Mouse (Mus musculus): ENCODE results near the gene Fitm2. TPM values are rescaled to one million over a fixed set of nuclear protein-coding genes. Genes with fewer than 3 reads are reported as not detected.
"Not testable (repeated sequence)": the region's sequence is repeated elsewhere in the genome, so short reads cannot be mapped to it uniquely, and the experiment has no call there.

The Fitm2 gene
- polyA plus RNA-seq, 1 experiment from 2014 or later: 7.0 TPM

- H3K9ac ChIP-seq: no peak overlapping the region
- H3K4me1 ChIP-seq: 0 out of 2 replicates have a peak, but pooled peaks cover 5% of the 10 kb centered on the region
- WGBS (ENCODE audit: insufficient replicate concordance): 51% methylated on average over 5 of the region's 5 CpGs
These were observed 10.0 kb downstream of the Fitm2 start for GRCm38 (mm10) chr2:163462386-163462785.

DNA sequence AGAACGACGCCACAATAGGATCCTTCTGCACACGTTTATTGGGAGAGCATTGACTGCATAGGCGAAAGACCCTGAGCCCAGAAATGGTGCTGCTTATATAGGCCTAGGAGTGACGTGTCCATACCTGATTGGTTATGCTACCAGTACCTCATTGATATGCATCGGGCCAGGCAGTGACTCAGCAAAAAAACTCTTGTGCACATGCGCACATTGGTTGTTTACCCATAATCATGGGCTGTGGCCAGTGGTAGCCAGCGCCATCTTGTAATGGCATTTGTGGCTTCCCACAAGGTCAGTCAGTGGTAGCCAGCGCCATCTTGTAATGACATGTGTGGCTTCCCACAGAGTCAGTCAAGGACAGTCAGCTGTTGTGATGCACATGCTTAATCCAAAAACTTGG is 11.1 kb downstream of the Fitm2 start:
- not testable (repeated sequence) for H3K4me1 ChIP-seq; H3K9ac ChIP-seq; H3K4me2 ChIP-seq; ATAC-seq; H3K27ac ChIP-seq; H3K9me3 ChIP-seq (replicated peaks); H3K4me3 ChIP-seq; H3K36me3 ChIP-seq
- H3K27me3 ChIP-seq (replicated peaks): peaks cover 36% of the 10 kb centered on the region
- 81% methylated on average over 9 of the region's 9 CpGs for WGBS (ENCODE audit: insufficient replicate concordance)

More at GRCm38 (mm10) chr2:163462386-163462785, 10.0 kb downstream of the Fitm2 start:
- H3K9me3 ChIP-seq (replicated peaks): no peaks in the 10 kb centered on the region
- no peak for ATAC-seq
- H3K27ac ChIP-seq: no peak overlapping the region
- peaks cover 5% of the 10 kb centered on the region; the same call in 1 of the 2 replicates for H3K36me3 ChIP-seq
- H3K27me3 ChIP-seq (replicated peaks): peaks cover 32% of the 10 kb centered on the region
- no peak overlapping the region for H3K4me2 ChIP-seq
- H3K4me3 ChIP-seq: no peak overlapping the region

GRCm38 (mm10) chr2:163460622-163461021 is 11.8 kb downstream of the Fitm2 start:
- no peak overlapping the region for H3K27ac ChIP-seq
- WGBS (ENCODE audit: insufficient replicate concordance): 71% methylated on average over 8 of the region's 8 CpGs
- no peak for ATAC-seq
- H3K9me3 ChIP-seq (replicated peaks): no peaks in the 10 kb centered on the region
- H3K36me3 ChIP-seq: no peaks in the 10 kb centered on the region
- no peak overlapping the region for H3K4me3 ChIP-seq
- H3K4me2 ChIP-seq: no peak overlapping the region
- H3K9ac ChIP-seq: no peak overlapping the region
- peaks cover 36% of the 10 kb centered on the region for H3K27me3 ChIP-seq (replicated peaks)
- H3K4me1 ChIP-seq: 0 out of 2 replicates have a peak, but pooled peaks cover 5% of the 10 kb centered on the region

GRCm38 (mm10) chr2:163459380-163459779 is 13.0 kb downstream of the Fitm2 start:
- Histone ChIP-seq H3K9ac (no peak overlapping the region), H3K27ac (no peak overlapping the region), H3K4me3 (no peak overlapping the region), H3K9me3 (replicated peaks) (no peaks in the 10 kb centered on the region), H3K36me3 (no peaks in the 10 kb centered on the region), H3K4me2 (no peak overlapping the region), H3K4me1 (0 out of 2 replicates have a peak, but pooled peaks cover 5% of the 10 kb centered on the region), H3K27me3 (replicated peaks) (peaks cover 36% of the 10 kb centered on the region)
- 34% methylated on average over 10 of the region's 10 CpGs for WGBS (ENCODE audit: insufficient replicate concordance)
- ATAC-seq: no peak

DNA sequence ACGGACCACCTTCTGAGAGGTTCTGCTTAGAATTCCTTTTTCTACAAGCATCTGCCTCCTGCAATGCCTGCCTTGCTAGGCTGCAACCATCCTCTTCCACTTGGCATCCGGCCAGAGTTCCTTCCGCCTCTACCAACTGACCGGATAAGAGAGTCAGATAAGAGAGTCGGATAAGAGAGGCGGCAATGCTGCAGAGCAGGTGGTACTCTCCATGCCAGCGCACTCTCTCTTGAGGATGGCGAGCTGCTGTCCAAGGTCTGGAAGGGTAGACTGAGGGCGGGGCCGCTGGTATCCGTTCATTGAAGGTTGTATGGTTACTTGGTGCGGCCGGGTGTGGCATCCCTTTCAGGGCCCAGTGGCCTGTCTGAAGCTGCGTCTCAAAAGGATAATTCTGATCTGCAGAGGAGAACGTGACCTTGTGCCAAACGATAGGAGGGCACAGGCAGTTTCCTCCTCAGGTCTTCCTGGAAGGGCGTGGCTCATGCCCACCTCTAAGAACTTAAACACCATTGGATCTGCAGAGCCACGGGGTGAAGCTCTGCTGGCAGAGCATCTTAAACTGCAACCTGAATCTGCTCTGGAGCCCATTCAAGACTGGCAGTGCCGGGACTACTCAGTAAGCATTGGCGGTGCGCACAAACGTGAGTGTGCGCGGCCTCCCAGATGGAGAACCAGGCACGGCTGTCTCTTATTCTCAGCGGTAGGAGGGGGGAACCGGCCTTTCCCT is 13.7 kb downstream of the Fitm2 start:
- H3K9me3 ChIP-seq (replicated peaks): no peaks in the 10 kb centered on the region
- no peak overlapping the region for H3K27ac ChIP-seq
- no peak for ATAC-seq
- no peak overlapping the region for H3K4me2 ChIP-seq
- no peak overlapping the region for H3K9ac ChIP-seq
- 0 out of 2 replicates have a peak, but pooled peaks cover 5% of the 10 kb centered on the region for H3K4me1 ChIP-seq
- WGBS (ENCODE audit: insufficient replicate concordance): 29% methylated on average over 27 of the region's 27 CpGs
- H3K36me3 ChIP-seq: no peaks in the 10 kb centered on the region
- no peak overlapping the region for H3K4me3 ChIP-seq
- peaks cover 38% of the 10 kb centered on the region for H3K27me3 ChIP-seq (replicated peaks)

DNA sequence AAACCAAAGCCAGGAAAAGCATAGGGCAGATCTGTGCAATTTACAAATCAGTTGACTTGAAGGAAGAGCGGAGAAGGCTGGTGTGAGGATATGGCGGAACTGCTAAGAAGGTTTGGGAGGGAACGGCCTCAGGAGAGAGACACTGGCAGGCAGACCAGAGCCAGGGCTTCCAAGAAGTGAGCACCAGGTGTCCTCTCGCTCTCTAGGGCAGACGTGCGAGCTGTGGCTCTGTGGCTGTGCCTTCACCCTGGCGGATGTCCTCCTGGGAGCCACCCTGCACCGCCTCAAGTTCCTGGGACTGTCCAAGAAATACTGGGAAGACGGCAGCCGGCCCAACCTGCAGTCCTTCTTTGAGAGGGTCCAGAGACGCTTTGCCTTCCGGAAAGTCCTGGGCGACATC is 19.1 kb downstream of the Fitm2 start:
- 0 out of 2 replicates have a peak, but pooled peaks cover 2% of the 10 kb centered on the region for H3K4me1 ChIP-seq

DNA sequence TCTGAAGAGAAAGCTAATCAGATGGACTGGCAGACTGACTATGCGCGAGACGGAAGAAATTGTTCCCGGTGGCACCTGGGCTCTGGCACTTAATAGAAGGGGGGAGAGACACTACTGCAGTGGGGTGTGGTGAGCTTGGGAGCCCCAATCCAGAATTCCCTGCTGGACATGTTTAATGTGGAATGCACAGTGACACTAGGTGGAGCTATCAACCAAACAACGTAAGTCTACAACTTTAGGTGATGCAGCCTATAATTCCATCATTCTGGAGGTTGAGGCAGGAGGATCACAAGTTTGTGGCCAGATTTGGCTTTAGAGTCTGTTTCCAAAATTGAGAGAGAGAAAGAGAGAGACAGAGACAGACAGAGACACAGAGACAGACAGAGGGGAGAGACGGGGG is 19.7 kb downstream of the Fitm2 start:
- Histone ChIP-seq H3K4me3 (no peak overlapping the region), H3K27me3 (replicated peaks) (peaks cover 19% of the 10 kb centered on the region), H3K9ac (no peak overlapping the region), H3K27ac (no peak overlapping the region), H3K36me3 (no peaks in the 10 kb centered on the region), H3K4me1 (no peaks in the 10 kb centered on the region), H3K9me3 (replicated peaks) (no peaks in the 10 kb centered on the region), H3K4me2 (no peak overlapping the region)
- WGBS (ENCODE audit: insufficient replicate concordance): 79% methylated on average over 6 of the region's 6 CpGs
- no peak for ATAC-seq

More for the DNA sequence above, 19.1 kb downstream of the Fitm2 start:
- WGBS (ENCODE audit: insufficient replicate concordance): 76% methylated on average over 13 of the region's 13 CpGs
- Histone ChIP-seq H3K36me3 (no peaks in the 10 kb centered on the region), H3K27ac (no peak overlapping the region), H3K4me3 (no peak overlapping the region), H3K27me3 (replicated peaks) (peaks cover 26% of the 10 kb centered on the region), H3K9me3 (replicated peaks) (no peaks in the 10 kb centered on the region), H3K4me2 (no peak overlapping the region), H3K9ac (no peak overlapping the region)
- ATAC-seq: no peak

DNA sequence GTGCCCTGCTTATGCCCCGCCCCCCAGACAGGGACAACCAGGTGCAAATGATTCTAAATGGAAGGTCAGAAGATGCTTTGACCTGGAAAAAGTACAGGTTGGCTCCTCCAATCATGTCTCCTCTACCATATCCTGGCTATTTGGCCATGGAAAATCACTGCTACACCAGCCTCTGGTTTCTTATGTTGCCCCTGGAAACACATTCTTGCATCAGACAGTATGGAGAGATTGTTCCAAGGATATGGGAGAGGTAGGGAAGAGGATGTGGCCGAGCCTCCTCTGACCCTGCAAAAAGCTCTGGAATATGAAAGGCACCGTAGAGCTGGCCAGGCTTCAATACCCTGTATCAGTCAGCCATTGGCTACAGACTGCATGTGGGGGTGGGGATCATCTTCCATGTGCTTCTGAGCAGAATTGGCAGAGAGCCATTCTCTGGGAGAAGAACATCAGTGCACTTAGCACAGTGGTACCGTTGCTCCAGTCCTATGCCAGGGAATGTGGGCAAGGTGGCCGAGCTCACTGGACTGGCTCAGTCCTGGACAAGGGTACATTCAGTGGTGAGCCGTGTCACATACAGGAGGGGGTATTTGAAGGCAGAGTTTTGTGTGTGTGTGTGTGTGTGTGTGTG is 21.6 kb downstream of the Fitm2 start:
- Histone ChIP-seq H3K27me3 (replicated peaks) (peaks cover 15% of the 10 kb centered on the region; the same call in 1 of the 2 replicates), H3K4me3 (no peak overlapping the region), H3K4me1 (no peaks in the 10 kb centered on the region), H3K9ac (no peak overlapping the region), H3K9me3 (replicated peaks) (no peaks in the 10 kb centered on the region), H3K4me2 (no peak overlapping the region), H3K36me3 (no peaks in the 10 kb centered on the region), H3K27ac (no peak overlapping the region)
- ATAC-seq: no peak
- 51% methylated on average over 6 of the region's 6 CpGs for WGBS (ENCODE audit: insufficient replicate concordance)

DNA sequence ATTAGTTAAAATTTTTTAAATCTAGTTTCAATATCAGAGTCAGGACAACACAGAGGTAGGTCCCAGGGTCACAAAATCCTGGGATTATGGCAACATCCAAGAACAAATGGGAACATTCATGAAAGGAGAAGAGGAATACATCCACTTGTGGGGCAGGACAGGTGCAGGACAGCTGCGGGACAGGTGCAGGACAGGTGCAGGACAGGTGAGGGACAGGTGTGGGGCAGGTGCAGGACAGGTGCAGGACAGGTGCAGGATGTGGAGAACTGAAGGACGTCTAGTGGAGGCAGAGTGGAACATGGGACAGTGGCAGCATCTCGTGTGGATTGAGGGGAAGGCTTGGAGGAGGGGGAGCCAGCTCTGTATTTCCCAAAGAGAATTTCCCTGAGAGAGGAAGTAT is 23.2 kb downstream of the Fitm2 start:
- H3K27me3 ChIP-seq (replicated peaks): peaks cover 23% of the 10 kb centered on the region
- H3K36me3 ChIP-seq: no peaks in the 10 kb centered on the region
- WGBS (ENCODE audit: insufficient replicate concordance): 35% methylated on average over 3 of the region's 3 CpGs
- no peak overlapping the region for H3K9ac ChIP-seq
- H3K9me3 ChIP-seq (replicated peaks): no peaks in the 10 kb centered on the region
- no peak overlapping the region for H3K27ac ChIP-seq
- H3K4me1 ChIP-seq: no peaks in the 10 kb centered on the region
- no peak overlapping the region for H3K4me3 ChIP-seq
- no peak overlapping the region for H3K4me2 ChIP-seq
- ATAC-seq: no peak

DNA sequence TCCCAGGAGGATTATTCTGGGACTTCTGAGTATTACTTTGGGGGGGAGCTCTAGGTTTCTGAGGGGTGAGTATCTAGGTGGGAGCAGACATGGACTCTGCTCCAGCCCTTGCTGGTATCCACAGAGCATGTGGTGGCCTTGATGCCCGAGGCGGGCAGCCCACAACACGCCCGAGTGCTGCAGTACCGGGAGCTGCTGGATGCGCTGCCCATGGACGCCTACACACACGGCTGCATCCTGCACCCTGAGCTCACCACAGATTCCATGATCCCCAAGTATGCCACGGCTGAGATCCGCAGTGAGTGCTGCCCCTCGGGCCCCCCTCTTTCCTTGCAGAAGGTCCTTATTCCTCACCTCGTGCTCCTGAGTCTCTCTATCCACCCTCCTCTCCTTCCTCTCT is 25.1 kb downstream of the Fitm2 start:
- no peaks in the 10 kb centered on the region for H3K9me3 ChIP-seq (replicated peaks)
- H3K9ac ChIP-seq: no peak overlapping the region
- no peaks in the 10 kb centered on the region for H3K36me3 ChIP-seq
- H3K4me2 ChIP-seq: no peak overlapping the region
- no peak for ATAC-seq
- no peaks in the 10 kb centered on the region for H3K4me1 ChIP-seq
- no peak overlapping the region for H3K27ac ChIP-seq
- WGBS (ENCODE audit: insufficient replicate concordance): 69% methylated on average over 12 of the region's 12 CpGs
- H3K27me3 ChIP-seq (replicated peaks): peaks cover 31% of the 10 kb centered on the region
- no peak overlapping the region for H3K4me3 ChIP-seq

DNA sequence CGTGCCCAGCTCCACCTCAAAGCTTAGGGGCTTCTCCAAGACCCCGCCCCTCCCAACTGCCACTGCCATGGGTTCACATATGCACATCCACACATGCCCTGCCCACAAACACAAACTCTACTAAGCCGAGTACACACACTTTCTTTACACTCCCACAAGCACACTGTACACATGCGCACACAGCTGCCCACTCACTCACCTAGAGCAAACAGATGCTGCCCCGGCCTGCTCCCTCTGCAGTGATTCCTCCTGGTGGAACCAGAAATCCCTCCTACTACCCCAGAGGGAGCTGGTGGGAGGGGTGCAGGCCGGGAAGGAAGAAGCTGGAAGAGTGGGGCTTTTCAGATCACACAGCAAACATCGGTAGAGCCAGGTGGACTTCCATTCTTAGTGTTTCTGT is 28.4 kb downstream of the Fitm2 start:
- Histone ChIP-seq H3K27ac (no peak overlapping the region), H3K9ac (no peak overlapping the region), H3K4me2 (no peak overlapping the region), H3K36me3 (no peaks in the 10 kb centered on the region), H3K4me3 (no peak overlapping the region), H3K4me1 (no peaks in the 10 kb centered on the region), H3K9me3 (replicated peaks) (no peaks in the 10 kb centered on the region), H3K27me3 (replicated peaks) (peaks cover 40% of the 10 kb centered on the region)
- ATAC-seq: no peak
- WGBS (ENCODE audit: insufficient replicate concordance): 49% methylated on average over 7 of the region's 7 CpGs

GRCm38 (mm10) chr2:163443543-163443942 is 28.9 kb downstream of the Fitm2 start:
- WGBS (ENCODE audit: insufficient replicate concordance): 44% methylated on average over 6 of the region's 6 CpGs
- H3K4me1 ChIP-seq: no peaks in the 10 kb centered on the region
- H3K27ac ChIP-seq: no peak overlapping the region
- H3K4me3 ChIP-seq: no peak overlapping the region
- H3K4me2 ChIP-seq: no peak overlapping the region
- H3K36me3 ChIP-seq: no peaks in the 10 kb centered on the region
- H3K9me3 ChIP-seq (replicated peaks): no peaks in the 10 kb centered on the region
- ATAC-seq: no peak
- peaks cover 45% of the 10 kb centered on the region for H3K27me3 ChIP-seq (replicated peaks)
- no peak overlapping the region for H3K9ac ChIP-seq

Measured in liver, embryonic 12.5 days (tissue).